ENCODE assay signal across 22 mouse cellular contexts in the genomic region with DNA sequence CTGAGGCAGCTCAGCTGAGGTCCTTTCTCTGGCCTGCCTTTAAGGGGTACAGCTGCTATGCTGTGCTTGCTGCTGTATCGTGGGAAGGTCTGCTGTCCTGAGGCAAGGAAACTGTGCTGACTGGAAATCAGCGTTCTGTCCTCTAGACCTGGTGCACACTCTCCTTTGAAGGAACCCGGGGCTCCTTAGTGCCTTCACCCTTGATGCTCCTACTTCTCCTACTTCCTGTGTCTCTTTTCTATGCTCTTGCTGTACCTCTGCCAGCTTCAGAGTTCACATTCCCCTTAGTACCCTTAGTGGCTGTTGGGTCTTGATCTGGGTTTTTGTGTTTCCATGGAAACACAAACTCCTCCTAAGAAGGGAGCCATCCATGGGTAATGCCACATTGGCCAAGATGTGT. TPM values are rescaled to one million over a fixed set of nuclear protein-coding genes. Genes with fewer than 3 reads are reported as not detected.
"Had no signal": no experiment of that assay in that cellular context is flagged by ENCODE, and none has a peak within 500 bp of the region (broad histone marks: within the 10 kb centered on the region; RNA-seq: fewer than 3 reads in every experiment).

No protein-coding gene starts in this region.

- H3K27me3 ChIP-seq: limb, embryonic 12.5 days; limb, embryonic 15.5 days; liver, embryonic 12.5 days; lung, embryonic 15.5 days; megakaryocyte, embryonic 14.5 days; neural tube, embryonic 13.5 days; stomach, embryonic 15.5 days had no signal

- H3K27ac ChIP-seq: limb, embryonic 12.5 days; limb, embryonic 15.5 days; liver, embryonic 12.5 days; lung, embryonic 15.5 days; midbrain, embryonic 10.5 days; neural tube, embryonic 13.5 days; stomach, embryonic 15.5 days had no signal

- H3K4me2 ChIP-seq: limb, embryonic 12.5 days; limb, embryonic 15.5 days; liver, embryonic 12.5 days; lung, embryonic 15.5 days; neural tube, embryonic 13.5 days; stomach, embryonic 15.5 days had no signal

- ATAC-seq: inflammation-experienced regulatory T-cells, adult 6 months; intestine, embryonic 16.5 days; liver, embryonic 12.5 days had no signal

- H3K9ac ChIP-seq: limb, embryonic 12.5 days; limb, embryonic 15.5 days; liver, embryonic 12.5 days; lung, embryonic 15.5 days; neural tube, embryonic 13.5 days; stomach, embryonic 15.5 days had no signal

- DNase-seq: kidney, adult 18-20 months; kidney, adult 9 months; kidney, postnatal 14 days; left cerebral cortex, postnatal 4 days; lung, adult 18-20 months; lung, postnatal 10 days; lung, postnatal 36 days; midbrain, embryonic 14.5 days; retina, postnatal 1 day; right cerebral cortex, postnatal 25 days had no signal

- H3K4me3 ChIP-seq: limb, embryonic 12.5 days; limb, embryonic 15.5 days; liver, embryonic 12.5 days; lung, embryonic 15.5 days; megakaryocyte, embryonic 14.5 days; midbrain, embryonic 10.5 days; neural tube, embryonic 13.5 days; stomach, embryonic 15.5 days had no signal

- H3K4me1 ChIP-seq: limb, embryonic 12.5 days; midbrain, embryonic 10.5 days; neural tube, embryonic 13.5 days; stomach, embryonic 15.5 days had no signal

- H3K9me3 ChIP-seq: limb, embryonic 12.5 days; limb, embryonic 15.5 days; liver, embryonic 12.5 days; lung, embryonic 15.5 days; megakaryocyte, embryonic 14.5 days; midbrain, embryonic 10.5 days; neural tube, embryonic 13.5 days; stomach, embryonic 15.5 days had no signal

RNA-seq across cellular contexts. Expression of gene Mpo, which starts 49.7 kb away (rescaled TPM):
- total RNA-seq: left cerebral cortex, postnatal 14 days; neutrophil, adult 5-6 weeks had no signal
- polyA plus RNA-seq: inflammation-experienced regulatory T-cells, adult 6 months had no signal
